Mouse (Mus musculus) CH12.LX (cell line): ENCODE measurements around the gene Lgi2.

Experiments
- CTCF ChIP-seq, 2 experiments: IDR thresholded peaks in 1 of 2; conservative IDR thresholded peaks in 1 of 2; 2 replicates each; pipeline ENCODE4 v1.5.1; 2011 to 2012; ENCODE audit warnings: low read depth in 2 of 2, low read length in 2 of 2, improper control_type of control experiment in 1 of 2, inconsistent platforms in 1 of 2, mild to moderate bottlenecking in 1 of 2, moderate library complexity in 1 of 2
- EP300 ChIP-seq: IDR thresholded peaks from 2 replicates; pipeline ENCODE4 v1.6.1; 2011; ENCODE audit warnings: low read length, improper control_type of control experiment
- HCFC1 ChIP-seq: IDR thresholded peaks from 2 replicates; pipeline ENCODE4 v1.6.1; 2012; ENCODE audit warnings: low read depth, mild to moderate bottlenecking, inconsistent platforms, low read length, improper control_type of control experiment
- JUND ChIP-seq: conservative IDR thresholded peaks from 2 replicates; pipeline ENCODE4 v1.6.1; 2011; ENCODE audit warnings: low read depth, low read length, improper control_type of control experiment
- MAX ChIP-seq: IDR thresholded peaks from 2 replicates; pipeline ENCODE4 v1.6.1; 2011; ENCODE audit warnings: low read length, improper control_type of control experiment
- MYC ChIP-seq: IDR thresholded peaks from 2 replicates; pipeline ENCODE4 v1.6.1; 2011; ENCODE audit warnings: low read depth, mild to moderate bottlenecking, improper control_type of control experiment, low read length
- RAD21 ChIP-seq: IDR thresholded peaks from 2 replicates; pipeline ENCODE4 v1.6.1; 2011; ENCODE audit warnings: low read depth, mild to moderate bottlenecking, low read length, improper control_type of control experiment, moderate library complexity
- RCOR1 ChIP-seq: conservative IDR thresholded peaks from 2 replicates; pipeline ENCODE4 v1.6.1; 2012; ENCODE audit warnings: low read depth, mild to moderate bottlenecking, inconsistent platforms, low read length, improper control_type of control experiment
- SIN3A ChIP-seq: IDR thresholded peaks from 2 replicates; pipeline ENCODE4 v1.6.1; 2012; ENCODE audit warnings: low read length, improper control_type of control experiment, inconsistent platforms
- TCF12 ChIP-seq: IDR thresholded peaks from 2 replicates; pipeline ENCODE4 v1.6.1; 2014; ENCODE audit warnings: low read depth, mild to moderate bottlenecking, inconsistent platforms, low read length, improper control_type of control experiment
- USF2 ChIP-seq: conservative IDR thresholded peaks from 2 replicates; pipeline ENCODE4 v1.6.1; 2011; ENCODE audit warnings: low read depth, low read length, improper control_type of control experiment
- ZC3H11A ChIP-seq: IDR thresholded peaks from 2 replicates; pipeline ENCODE4 v1.6.1; 2012; ENCODE audit warnings: low read depth, mild to moderate bottlenecking, inconsistent platforms, low read length, improper control_type of control experiment

DNA sequence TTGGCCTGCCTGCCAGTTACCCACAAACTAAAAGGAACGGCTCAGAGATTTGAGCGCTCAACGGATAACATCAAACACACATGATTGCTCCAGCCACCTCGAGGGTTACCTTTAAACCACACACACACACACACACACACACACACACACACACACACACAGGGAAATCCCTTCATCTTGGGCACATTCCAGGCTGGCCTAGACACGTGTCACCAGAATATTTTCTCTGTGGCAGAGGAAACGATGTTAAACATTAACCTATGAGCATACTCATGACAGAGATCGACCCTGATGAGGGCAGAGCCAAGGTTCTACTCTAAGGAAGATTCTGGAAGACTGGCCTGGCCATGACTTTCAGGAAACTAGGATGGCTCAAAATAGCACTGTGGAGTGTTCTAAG, 29.2 kb downstream of the Lgi2 start:
- TF ChIP-seq SIN3A (no peak), CTCF (conservative IDR thresholded peaks at IDR 0.05 in 1 of 2, IDR thresholded peaks at IDR 0.05 in 1 of 2; ENCODE audit: low read depth in 2 of 2, low read length in 2 of 2) (no peak), RAD21 (no peak), USF2 (no peak), MYC (no peak), EP300 (no peak), TCF12 (no peak), RCOR1 (no peak), JUND (no peak), MAX (no peak), HCFC1 (no peak), ZC3H11A (no peak)
